Comparison of ENCODE assay signal across 16 mouse cellular contexts in the genomic region with DNA sequence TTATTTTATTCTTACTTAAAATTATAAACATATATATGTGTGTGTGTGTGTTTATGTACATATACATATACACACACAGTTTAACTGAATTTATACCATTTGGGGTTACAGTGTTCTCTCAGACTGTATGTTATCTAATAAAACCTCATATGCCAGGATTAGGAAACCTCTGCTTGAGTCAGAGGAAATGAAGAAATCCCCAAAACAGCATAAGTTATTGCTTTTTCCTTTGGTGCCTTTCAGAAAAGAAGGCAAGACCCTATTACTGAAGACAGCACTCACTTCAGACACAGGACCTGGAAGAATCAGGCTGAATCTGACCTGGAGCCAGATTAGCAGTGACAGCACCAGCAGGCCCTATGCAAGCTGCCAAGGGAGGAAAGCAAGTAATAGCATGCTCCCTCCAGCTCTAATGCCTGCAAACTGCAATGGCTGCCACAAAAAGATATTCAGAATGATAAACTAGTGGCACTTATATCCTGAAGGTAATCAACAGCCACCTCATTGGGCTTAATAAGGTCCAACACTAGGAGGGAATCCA. TPM values are rescaled to one million over a fixed set of nuclear protein-coding genes. Genes with fewer than 3 reads are reported as not detected.
"Had no signal": no experiment of that assay in that cellular context is flagged by ENCODE, and none has a peak within 500 bp of the region (broad histone marks: within the 10 kb centered on the region; RNA-seq: fewer than 3 reads in every experiment).

No protein-coding gene starts in this region.

- DNase-seq: gastrocnemius, adult 2 months; gastrocnemius, postnatal 10 days; gastrocnemius, postnatal 25 days; heart, adult 11 months; heart, adult 2 months; heart, postnatal 14 days; heart, postnatal 36 days; kidney, adult 11 months; kidney, adult 8-10 months; kidney, postnatal 10 days; kidney, postnatal 25 days; layer of hippocampus, adult 9-11 months; layer of hippocampus, postnatal 36 days had no signal

- ATAC-seq: hindbrain, postnatal 0 days; intestine, embryonic 16.5 days; liver, embryonic 12.5 days had no signal

RNA-seq across cellular contexts. Expression of a gene that starts 20.0 kb away (rescaled TPM):
- total RNA-seq: gastrocnemius, postnatal 25 days had no signal
